Mouse (Mus musculus) heart, postnatal 0 days (tissue): Measurements from ENCODE around the gene Grik4. TPM values are rescaled to one million over a fixed set of nuclear protein-coding genes. Genes with fewer than 3 reads are reported as not detected.

Experiments
- ATAC-seq: fragments of 200-750 bp; cut with Nextera tagmentation; 2 replicates; pipeline ENCODE4 v1.8.0; 2017; ENCODE audit warnings: low read depth, moderate number of reproducible peaks, moderate library complexity; ENCODE audit not compliant: insufficient read depth
- DNase-seq: peaks from one replicate; pipeline ENCODE4 v3.0.0-alpha.2; 2016; ENCODE audit warnings: low spot score
- H3K27ac ChIP-seq: fragments of 300-500 bp; sonication (generic); 2 replicates; pipeline ENCODE4 v1.5.1; 2014; ENCODE audit warnings: low read depth, mild to moderate bottlenecking
- H3K27me3 ChIP-seq: fragments of 300-500 bp; sonication (generic); 2 replicates; pipeline ENCODE4 v1.6.1; 2014; ENCODE audit warnings: low read length, mixed read lengths; ENCODE audit not compliant: control insufficient read depth, insufficient read depth
- H3K36me3 ChIP-seq: fragments of 300-500 bp; sonication (generic); replicated peaks from 2 replicates; pipeline ENCODE4 v1.6.1; 2014; ENCODE audit warnings: low read length, mixed read lengths; ENCODE audit not compliant: control insufficient read depth, insufficient read depth
- H3K4me1 ChIP-seq: fragments of 300-500 bp; sonication (generic); 2 replicates; pipeline ENCODE4 v1.6.1; 2014; ENCODE audit warnings: antibody characterized with exemption; ENCODE audit not compliant: control insufficient read depth, insufficient read depth
- H3K4me2 ChIP-seq: fragments of 300-500 bp; sonication (generic); 2 replicates; pipeline ENCODE4 v1.6.1; 2014; ENCODE audit warnings: low read depth, mild to moderate bottlenecking, low read length, moderate library complexity
- H3K4me3 ChIP-seq: fragments of 300-500 bp; sonication (generic); 2 replicates; pipeline ENCODE4 v1.5.1; 2014; ENCODE audit warnings: low read depth, low read length
- H3K9ac ChIP-seq: fragments of 300-500 bp; sonication (generic); replicated peaks from 2 replicates; pipeline ENCODE4 v1.6.1; 2014; ENCODE audit warnings: low read depth, low read length, mixed read lengths
- H3K9me3 ChIP-seq: fragments of 300-500 bp; sonication (generic); replicated peaks from 2 replicates; pipeline ENCODE4 v1.6.1; 2016; ENCODE audit warnings: low read length; ENCODE audit not compliant: control insufficient read depth
- CTCF ChIP-seq: IDR thresholded peaks from 2 replicates; pipeline ENCODE4 v1.5.1; 2016; ENCODE audit warnings: antibody characterized with exemption, control low read depth, low read depth
- EP300 ChIP-seq: IDR thresholded peaks from 2 replicates; pipeline ENCODE4 v1.6.1; 2016; ENCODE audit warnings: antibody characterized with exemption, low read depth
- WGBS: fragments of 180-500 bp; shearing (Covaris S2); extraction: QIAGEN DNeasy Blood & Tissue Kit; methylation state at CpG from one replicate; pipeline ENCODE4 v1.1.7; 2014; 5-methylcytosine and 5-hydroxymethylcytosine counted together
- polyA plus RNA-seq: library from polyadenylated mRNA; unstranded; fragments of >200 nt; fragmentation: Nextera tagmentation; extraction: Ambion mirVana; gene quantifications from 2 replicates; pipeline ENCODE4 v1.2.1, GENCODE M21; 2015
- total RNA-seq: library from RNA; depleted of rRNA; stranded (reverse); fragments of >200 nt; gene quantifications from 2 replicates; pipeline ENCODE4 v1.2.3, GENCODE M21; 2014; ENCODE audit warnings: low replicate concordance

Grik4 gene
- total and polyA plus RNA-seq, 2 experiments from 2014 or later = 0.03 TPM; not detected in 1

GRCm38 (mm10) chr9:42531951-42532350, 412.3 kb downstream of the Grik4 start:
- no peak for DNase-seq
- TF ChIP-seq CTCF = no peak
- TF ChIP-seq EP300 = no peak
- no peak overlapping the region for H3K9ac ChIP-seq
- no peaks in the 10 kb centered on the region for H3K36me3 ChIP-seq
- ATAC-seq = no peak
- H3K27ac ChIP-seq = no peak overlapping the region
- peaks cover 3% of the 10 kb centered on the region; the same call in 1 of the 2 replicates for H3K4me1 ChIP-seq
- WGBS = 17% methylated on average over 3 of the region's 3 CpGs
- no peaks in the 10 kb centered on the region for H3K9me3 ChIP-seq
- H3K27me3 ChIP-seq = 0 out of 2 replicates have a peak, but pooled peaks cover 2% of the 10 kb centered on the region
- H3K4me3 ChIP-seq = no peak overlapping the region
- H3K4me2 ChIP-seq = no peak overlapping the region

GRCm38 (mm10) chr9:42530221-42531152, 413.8 kb downstream of the Grik4 start:
- TF ChIP-seq EP300 (no peak), CTCF (no peak)
- ATAC-seq (no peak), DNase-seq (no peak)
- Histone ChIP-seq H3K4me3 (no peak overlapping the region), H3K36me3 (no peaks in the 10 kb centered on the region), H3K4me1 (peaks cover 3% of the 10 kb centered on the region; the same call in 1 of the 2 replicates), H3K27ac (no peak overlapping the region), H3K9ac (no peak overlapping the region), H3K9me3 (no peaks in the 10 kb centered on the region), H3K27me3 (0 out of 2 replicates have a peak, but pooled peaks cover 2% of the 10 kb centered on the region), H3K4me2 (no peak overlapping the region)
- WGBS = 55% methylated on average over 7 of the region's 7 CpGs

- WGBS = 2% methylated on average over 36 of the region's 36 CpGs
- peak; percentile 44; the same call in 1 of the 2 replicates for ATAC-seq
- DNase-seq = no peak
- no peak for TF ChIP-seq CTCF
- TF ChIP-seq EP300 = no peak
- Histone ChIP-seq H3K9ac (no peak overlapping the region), H3K9me3 (no peaks in the 10 kb centered on the region), H3K27ac (no peak overlapping the region), H3K4me1 (0 out of 2 replicates have a peak, but pooled peaks cover 3% of the 10 kb centered on the region), H3K36me3 (no peaks in the 10 kb centered on the region), H3K27me3 (peaks cover 45% of the 10 kb centered on the region), H3K4me2 (peak overlapping the region; percentile 57), H3K4me3 (peak overlapping the region; percentile 30)
These were observed 423.7 kb downstream of the Grik4 start for GRCm38 (mm10) chr9:42520587-42521084.

GRCm38 (mm10) chr9:42518163-42518562, 426.1 kb downstream of the Grik4 start:
- H3K36me3 ChIP-seq = no peaks in the 10 kb centered on the region
- H3K27ac ChIP-seq = no peak overlapping the region
- 0 out of 2 replicates have a peak, but pooled peaks cover 3% of the 10 kb centered on the region for H3K4me1 ChIP-seq
- no peak for DNase-seq
- H3K27me3 ChIP-seq = peaks cover 45% of the 10 kb centered on the region
- H3K4me3 ChIP-seq = no peak overlapping the region
- no peaks in the 10 kb centered on the region for H3K9me3 ChIP-seq
- WGBS = 73% methylated on average over 14 of the region's 14 CpGs
- TF ChIP-seq CTCF (no peak), EP300 (no peak)
- no peak for ATAC-seq
- no peak overlapping the region for H3K9ac ChIP-seq
- no peak overlapping the region for H3K4me2 ChIP-seq

- 62% methylated on average over 5 of the region's 5 CpGs for WGBS
- no peak overlapping the region for H3K27ac ChIP-seq
- no peak overlapping the region for H3K9ac ChIP-seq
- DNase-seq = no peak
- peaks cover 3% of the 10 kb centered on the region; the same call in 1 of the 2 replicates for H3K27me3 ChIP-seq
- TF ChIP-seq CTCF (no peak), EP300 (no peak)
- H3K36me3 ChIP-seq = no peaks in the 10 kb centered on the region
- no peak overlapping the region for H3K4me2 ChIP-seq
- H3K4me3 ChIP-seq = no peak overlapping the region
- no peaks in the 10 kb centered on the region for H3K9me3 ChIP-seq
- ATAC-seq = no peak
- no peaks in the 10 kb centered on the region for H3K4me1 ChIP-seq
These were observed 431.1 kb downstream of the Grik4 start for GRCm38 (mm10) chr9:42513159-42513558.
